Mouse (Mus musculus): ENCODE data around the gene Nt5e. TPM values are rescaled to one million over a fixed set of nuclear protein-coding genes. Genes with fewer than 3 reads are reported as not detected.

Gene Nt5e
- polyA plus RNA-seq, 1 experiment from 2014 or later, result 1.7 TPM

DNA sequence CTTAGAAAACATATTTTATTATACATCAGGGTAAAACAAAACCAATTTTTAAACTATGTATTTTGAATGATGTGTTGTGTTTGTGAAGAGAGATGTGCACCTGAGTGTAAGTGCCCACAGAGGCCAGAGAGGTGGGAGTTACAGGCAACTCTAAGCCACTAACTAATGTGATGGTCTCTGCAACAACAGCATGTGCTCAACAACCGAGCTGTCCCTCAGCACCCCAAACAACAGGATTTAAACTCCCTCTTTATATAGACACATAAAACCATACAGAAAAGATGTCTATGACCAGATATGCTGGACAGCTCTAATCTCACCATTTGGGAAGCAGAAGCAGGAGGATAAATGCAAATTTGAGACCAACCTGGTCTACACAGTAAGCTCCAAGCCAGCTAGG, 53.5 kb downstream of the Nt5e start:
- no peaks in the 10 kb centered on the region for H3K4me1 ChIP-seq (ENCODE audit: control insufficient read depth, insufficient read depth, low read length)
- ATAC-seq (ENCODE audit: insufficient read depth, low FRiP score, low TSS enrichment) (no peak), DNase-seq (ENCODE audit: low spot score) (no peak)
- H3K4me3 ChIP-seq (ENCODE audit: low read depth, low read length), result no peak overlapping the region
- no peak overlapping the region for H3K9ac ChIP-seq (ENCODE audit: low read length)
- H3K36me3 ChIP-seq (ENCODE audit: control insufficient read depth, insufficient read depth, low read length), result no peaks in the 10 kb centered on the region
- H3K4me2 ChIP-seq (ENCODE audit: low read depth), result no peak overlapping the region
- H3K9me3 ChIP-seq (ENCODE audit: control insufficient read depth, low read length), result no peaks in the 10 kb centered on the region
- H3K27me3 ChIP-seq (ENCODE audit: control insufficient read depth, insufficient read depth, low read length), result no peaks in the 10 kb centered on the region
- no peak overlapping the region for H3K27ac ChIP-seq (ENCODE audit: low read depth, low read length)
- WGBS, result 90% methylated on average over 1 of the region's 1 CpGs

- Histone ChIP-seq H3K9ac (ENCODE audit: low read length) (no peak overlapping the region), H3K4me2 (ENCODE audit: low read depth) (no peak overlapping the region), H3K36me3 (ENCODE audit: control insufficient read depth, insufficient read depth, low read length) (no peaks in the 10 kb centered on the region), H3K27ac (ENCODE audit: low read depth, low read length) (no peak overlapping the region), H3K27me3 (ENCODE audit: control insufficient read depth, insufficient read depth, low read length) (no peaks in the 10 kb centered on the region), H3K9me3 (ENCODE audit: control insufficient read depth, low read length) (no peaks in the 10 kb centered on the region), H3K4me1 (ENCODE audit: control insufficient read depth, insufficient read depth, low read length) (no peaks in the 10 kb centered on the region), H3K4me3 (ENCODE audit: low read depth, low read length) (no peak overlapping the region)
- ATAC-seq (ENCODE audit: insufficient read depth, low FRiP score, low TSS enrichment), result no peak
- DNase-seq (ENCODE audit: low spot score), result no peak
- 78% methylated on average over 5 of the region's 5 CpGs for WGBS
Measured at GRCm38 (mm10) chr9:88388826-88389225, 61.8 kb downstream of the Nt5e start.

DNA sequence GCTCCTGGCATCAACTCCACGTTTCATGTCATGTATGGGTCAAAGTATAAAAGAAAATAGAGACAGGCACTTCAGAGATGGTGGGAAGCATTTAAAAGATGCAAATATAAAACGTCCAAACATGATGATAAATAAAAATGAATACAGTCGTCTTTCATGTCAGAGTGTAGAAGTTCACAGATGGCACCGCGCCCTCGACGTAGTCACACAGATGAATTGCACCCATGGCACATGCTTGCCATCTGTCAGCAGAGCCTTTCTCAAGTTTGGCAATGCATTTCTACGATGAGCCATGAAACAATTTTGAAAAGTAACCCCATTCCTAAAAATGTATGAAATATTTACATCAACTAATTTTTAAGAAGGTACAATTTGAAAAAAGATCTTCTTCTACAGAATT, 67.9 kb downstream of the Nt5e start:
- Histone ChIP-seq H3K4me3 (ENCODE audit: low read depth, low read length) (no peak overlapping the region), H3K27ac (ENCODE audit: low read depth, low read length) (no peak overlapping the region), H3K4me1 (ENCODE audit: control insufficient read depth, insufficient read depth, low read length) (no peaks in the 10 kb centered on the region), H3K4me2 (ENCODE audit: low read depth) (no peak overlapping the region), H3K36me3 (ENCODE audit: control insufficient read depth, insufficient read depth, low read length) (no peaks in the 10 kb centered on the region), H3K27me3 (ENCODE audit: control insufficient read depth, insufficient read depth, low read length) (no peaks in the 10 kb centered on the region), H3K9ac (ENCODE audit: low read length) (no peak overlapping the region), H3K9me3 (ENCODE audit: control insufficient read depth, low read length) (no peaks in the 10 kb centered on the region)
- WGBS, result 71% methylated on average over 8 of the region's 8 CpGs
- no peak for ATAC-seq (ENCODE audit: insufficient read depth, low FRiP score, low TSS enrichment)
- no peak for DNase-seq (ENCODE audit: low spot score)

- no peaks in the 10 kb centered on the region for H3K4me1 ChIP-seq (ENCODE audit: control insufficient read depth, insufficient read depth, low read length)
- no peak overlapping the region for H3K4me3 ChIP-seq (ENCODE audit: low read depth, low read length)
- WGBS, result 82% methylated on average over 1 of the region's 1 CpGs
- no peak overlapping the region for H3K4me2 ChIP-seq (ENCODE audit: low read depth)
- no peak for DNase-seq (ENCODE audit: low spot score)
- no peaks in the 10 kb centered on the region for H3K27me3 ChIP-seq (ENCODE audit: control insufficient read depth, insufficient read depth, low read length)
- H3K36me3 ChIP-seq (ENCODE audit: control insufficient read depth, insufficient read depth, low read length), result no peaks in the 10 kb centered on the region
- H3K9me3 ChIP-seq (ENCODE audit: control insufficient read depth, low read length), result no peaks in the 10 kb centered on the region
- H3K27ac ChIP-seq (ENCODE audit: low read depth, low read length), result no peak overlapping the region
- ATAC-seq (ENCODE audit: insufficient read depth, low FRiP score, low TSS enrichment), result no peak
- no peak overlapping the region for H3K9ac ChIP-seq (ENCODE audit: low read length)
Measured at GRCm38 (mm10) chr9:88398461-88398860, 71.5 kb downstream of the Nt5e start.

- Histone ChIP-seq H3K27me3 (ENCODE audit: control insufficient read depth, insufficient read depth, low read length) (no peaks in the 10 kb centered on the region), H3K9ac (ENCODE audit: low read length) (no peak overlapping the region), H3K9me3 (ENCODE audit: control insufficient read depth, low read length) (no peaks in the 10 kb centered on the region), H3K36me3 (ENCODE audit: control insufficient read depth, insufficient read depth, low read length) (no peaks in the 10 kb centered on the region), H3K27ac (ENCODE audit: low read depth, low read length) (no peak overlapping the region), H3K4me3 (ENCODE audit: low read depth, low read length) (no peak overlapping the region), H3K4me1 (ENCODE audit: control insufficient read depth, insufficient read depth, low read length) (no peaks in the 10 kb centered on the region), H3K4me2 (ENCODE audit: low read depth) (no peak overlapping the region)
- ATAC-seq (ENCODE audit: insufficient read depth, low FRiP score, low TSS enrichment) (no peak), DNase-seq (ENCODE audit: low spot score) (no peak)
- WGBS, result 73% methylated on average over 10 of the region's 10 CpGs
Measured at GRCm38 (mm10) chr9:88404088-88404487, 77.1 kb downstream of the Nt5e start.

GRCm38 (mm10) chr9:88404515-88404914, 77.5 kb downstream of the Nt5e start:
- no peak for DNase-seq (ENCODE audit: low spot score)
- no peak overlapping the region for H3K4me3 ChIP-seq (ENCODE audit: low read depth, low read length)
- H3K9me3 ChIP-seq (ENCODE audit: control insufficient read depth, low read length), result no peaks in the 10 kb centered on the region
- H3K36me3 ChIP-seq (ENCODE audit: control insufficient read depth, insufficient read depth, low read length), result no peaks in the 10 kb centered on the region
- H3K27ac ChIP-seq (ENCODE audit: low read depth, low read length), result no peak overlapping the region
- 95% methylated on average over 6 of the region's 6 CpGs for WGBS
- H3K9ac ChIP-seq (ENCODE audit: low read length), result no peak overlapping the region
- no peaks in the 10 kb centered on the region for H3K4me1 ChIP-seq (ENCODE audit: control insufficient read depth, insufficient read depth, low read length)
- no peak overlapping the region for H3K4me2 ChIP-seq (ENCODE audit: low read depth)
- no peak for ATAC-seq (ENCODE audit: insufficient read depth, low FRiP score, low TSS enrichment)
- H3K27me3 ChIP-seq (ENCODE audit: control insufficient read depth, insufficient read depth, low read length), result no peaks in the 10 kb centered on the region

DNA sequence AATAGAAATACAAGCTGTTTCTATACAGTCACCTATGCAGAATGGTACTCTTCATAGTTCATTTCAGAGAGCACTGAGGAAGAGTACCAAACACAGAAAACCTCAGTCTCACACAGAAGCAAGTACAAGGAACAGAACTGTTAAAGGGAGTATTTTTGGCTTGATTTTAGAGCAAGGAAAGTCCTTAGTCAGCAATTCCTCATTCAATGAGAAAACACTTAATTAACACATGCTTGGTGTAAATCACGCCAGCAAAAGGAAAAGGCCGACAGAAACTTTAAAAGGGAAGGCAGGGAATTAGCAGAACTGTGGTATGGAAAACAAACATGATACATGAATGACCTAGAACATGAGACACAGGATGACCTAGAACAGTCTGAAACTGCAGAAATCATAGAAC, 83.0 kb downstream of the Nt5e start:
- no peak overlapping the region for H3K9ac ChIP-seq (ENCODE audit: low read length)
- no peaks in the 10 kb centered on the region for H3K4me1 ChIP-seq (ENCODE audit: control insufficient read depth, insufficient read depth, low read length)
- H3K9me3 ChIP-seq (ENCODE audit: control insufficient read depth, low read length), result no peaks in the 10 kb centered on the region
- no peaks in the 10 kb centered on the region for H3K36me3 ChIP-seq (ENCODE audit: control insufficient read depth, insufficient read depth, low read length)
- ATAC-seq (ENCODE audit: insufficient read depth, low FRiP score, low TSS enrichment), result no peak
- H3K4me2 ChIP-seq (ENCODE audit: low read depth), result no peak overlapping the region
- H3K27me3 ChIP-seq (ENCODE audit: control insufficient read depth, insufficient read depth, low read length), result no peaks in the 10 kb centered on the region
- no peak overlapping the region for H3K27ac ChIP-seq (ENCODE audit: low read depth, low read length)
- 91% methylated on average over 2 of the region's 2 CpGs for WGBS
- no peak for DNase-seq (ENCODE audit: low spot score)
- H3K4me3 ChIP-seq (ENCODE audit: low read depth, low read length), result no peak overlapping the region

- Histone ChIP-seq H3K4me2 (ENCODE audit: low read depth) (no peak overlapping the region), H3K27ac (ENCODE audit: low read depth, low read length) (no peak overlapping the region), H3K27me3 (ENCODE audit: control insufficient read depth, insufficient read depth, low read length) (no peaks in the 10 kb centered on the region), H3K4me1 (ENCODE audit: control insufficient read depth, insufficient read depth, low read length) (no peaks in the 10 kb centered on the region), H3K4me3 (ENCODE audit: low read depth, low read length) (no peak overlapping the region), H3K36me3 (ENCODE audit: control insufficient read depth, insufficient read depth, low read length) (no peaks in the 10 kb centered on the region; the same call in 1 of the 2 replicates), H3K9ac (ENCODE audit: low read length) (no peak overlapping the region), H3K9me3 (ENCODE audit: control insufficient read depth, low read length) (no peaks in the 10 kb centered on the region)
- 79% methylated on average over 1 of the region's 1 CpGs for WGBS
- ATAC-seq (ENCODE audit: insufficient read depth, low FRiP score, low TSS enrichment), result no peak
- DNase-seq (ENCODE audit: low spot score), result no peak
Measured at GRCm38 (mm10) chr9:88416752-88417151, 89.8 kb downstream of the Nt5e start.

Measured in neural tube, embryonic 11.5 days (tissue).